Mouse (Mus musculus): ENCODE results near the gene Gpr132.

The Gpr132 gene

GRCm38 (mm10) chr12:112877607-112878020 lies 9.6 kb upstream of the Gpr132 start:
- in situ Hi-C loops (cut with MboI; ENCODE audit: unreplicated experiment in 2 of 2), result loop anchor here (5.0 kb wide), 3 partner anchors 60 to 125 kb away; partner anchors contain the start of genes Brf1 (in 1 of the 2) and Nudt14 (in 1 of the 2)

- in situ Hi-C loops (cut with MboI; ENCODE audit: unreplicated experiment in 2 of 2), result loop anchor here (5.0 kb wide), 3 partner anchors 60 to 125 kb away; partner anchors contain the start of genes Brf1 (in 1 of the 2) and Nudt14 (in 1 of the 2)
Measured at GRCm38 (mm10) chr12:112877073-112877576, 9.1 kb upstream of the Gpr132 start.

- in situ Hi-C loops (cut with MboI; ENCODE audit: unreplicated experiment in 2 of 2), result loop anchor here (5.0 kb wide), 3 partner anchors 61 to 126 kb away; partner anchors contain the start of genes Brf1 (in 1 of the 2) and Nudt14 (in 1 of the 2)
Measured at GRCm38 (mm10) chr12:112876332-112877072, 8.5 kb upstream of the Gpr132 start.

GRCm38 (mm10) chr12:112875225-112876013 lies 7.4 kb upstream of the Gpr132 start:
- in situ Hi-C loops (cut with MboI; ENCODE audit: unreplicated experiment in 2 of 2), result loop anchor here (5.0 kb wide), 3 partner anchors 62 to 127 kb away; partner anchors contain the start of genes Brf1 (in 1 of the 2) and Nudt14 (in 1 of the 2)

- in situ Hi-C loops (cut with MboI; ENCODE audit: unreplicated experiment in 2 of 2), result loop anchor here in 1 of 2 experiments (5.0 kb wide), 1 partner anchor 128 kb away; the partner anchor contains the start of gene Brf1
Measured at GRCm38 (mm10) chr12:112874199-112874598, 6.2 kb upstream of the Gpr132 start.

GRCm38 (mm10) chr12:112873452-112874190 lies 5.6 kb upstream of the Gpr132 start:
- in situ Hi-C loops (cut with MboI; ENCODE audit: unreplicated experiment in 2 of 2), result loop anchor here in 1 of 2 experiments (5.0 kb wide), 1 partner anchor 129 kb away; the partner anchor contains the start of gene Brf1

GRCm38 (mm10) chr12:112872991-112873390 lies 5.0 kb upstream of the Gpr132 start:
- in situ Hi-C loops (cut with MboI; ENCODE audit: unreplicated experiment in 2 of 2), result loop anchor here in 1 of 2 experiments (5.0 kb wide), 1 partner anchor 129 kb away; the partner anchor contains the start of gene Brf1

GRCm38 (mm10) chr12:112871272-112871671 lies 3.2 kb upstream of the Gpr132 start:
- in situ Hi-C loops (cut with MboI; ENCODE audit: unreplicated experiment in 2 of 2), result loop anchor here in 1 of 2 experiments (5.0 kb wide), 1 partner anchor 131 kb away; the partner anchor contains the start of gene Brf1

- in situ Hi-C loops (cut with MboI; ENCODE audit: unreplicated experiment in 2 of 2), result loop anchor here in 1 of 2 experiments (5.0 kb wide), 1 partner anchor 132 kb away; the partner anchor contains the start of gene Brf1
Measured at GRCm38 (mm10) chr12:112870775-112871174, 2.7 kb upstream of the Gpr132 start.

GRCm38 (mm10) chr12:112869783-112870204 lies 1.8 kb upstream of the Gpr132 start:
- in situ Hi-C loops (cut with MboI; ENCODE audit: unreplicated experiment in 2 of 2), result loop anchor here in 1 of 2 experiments (5.0 kb wide), 1 partner anchor 133 kb away; the partner anchor contains the start of gene Brf1

- in situ Hi-C loops (cut with MboI; ENCODE audit: unreplicated experiment in 2 of 2), result no loop called here
Measured at GRCm38 (mm10) chr12:112867106-112867674, 838 bp downstream of the Gpr132 start.

- in situ Hi-C loops (cut with MboI; ENCODE audit: unreplicated experiment in 2 of 2), result no loop called here
Measured at GRCm38 (mm10) chr12:112866467-112867080, 1.5 kb downstream of the Gpr132 start.

- in situ Hi-C loops (cut with MboI; ENCODE audit: unreplicated experiment in 2 of 2), result no loop called here
Measured at GRCm38 (mm10) chr12:112864804-112865203, 3.2 kb downstream of the Gpr132 start.

- in situ Hi-C loops (cut with MboI; ENCODE audit: unreplicated experiment in 2 of 2), result no loop called here
Measured at GRCm38 (mm10) chr12:112861911-112862321, 6.1 kb downstream of the Gpr132 start.

GRCm38 (mm10) chr12:112860765-112861164 lies 7.3 kb downstream of the Gpr132 start:
- in situ Hi-C loops (cut with MboI; ENCODE audit: unreplicated experiment in 2 of 2), result no loop called here

- in situ Hi-C loops (cut with MboI; ENCODE audit: unreplicated experiment in 2 of 2), result no loop called here
Measured at GRCm38 (mm10) chr12:112859930-112860329, 8.1 kb downstream of the Gpr132 start.

GRCm38 (mm10) chr12:112858581-112859336 lies 9.3 kb downstream of the Gpr132 start:
- in situ Hi-C loops (cut with MboI; ENCODE audit: unreplicated experiment in 2 of 2), result no loop called here
